In genomic region chr14:79642063-79642462, GRCm38 (mm10) we compare ENCODE assay signal across 17 mouse cellular contexts. TPM values are rescaled to one million over a fixed set of nuclear protein-coding genes. Genes with fewer than 3 reads are reported as not detected.
"Had no signal": no experiment of that assay in that cellular context is flagged by ENCODE, and none has a peak within 500 bp of the region (broad histone marks: within the 10 kb centered on the region; RNA-seq: fewer than 3 reads in every experiment).

No protein-coding gene starts in this region.

- H3K36me3 ChIP-seq: liver, embryonic 13.5 days had no signal

- H3K4me3 ChIP-seq: layer of hippocampus, adult 2 months; liver, embryonic 13.5 days had no signal

- ATAC-seq: hindbrain, postnatal 0 days; inflammation-experienced regulatory T-cells, adult 6 months had no signal

- DNase-seq: kidney, adult 18-20 months; kidney, adult 9 months; kidney, postnatal 14 days; kidney, postnatal 4 days; layer of hippocampus, adult 9-11 months; liver, embryonic 13.5 days; midbrain, embryonic 14.5 days; right cerebral cortex, postnatal 14 days; right cerebral cortex, postnatal 4 days; thymus, adult 2 months; thymus, postnatal 14 days; thymus, postnatal 4 days had no signal

- H3K4me1 ChIP-seq: liver, embryonic 13.5 days had no signal

- H3K9ac ChIP-seq: liver, embryonic 13.5 days had no signal

- H3K9me3 ChIP-seq: liver, embryonic 13.5 days had no signal

- H3K27ac ChIP-seq: hindbrain, postnatal 0 days; layer of hippocampus, adult 2 months; liver, embryonic 13.5 days; stomach, postnatal 0 days had no signal

- H3K4me2 ChIP-seq: liver, embryonic 13.5 days; midbrain, embryonic 11.5 days had no signal

RNA-seq across cellular contexts. Expression of gene Cnmd, which starts 19.9 kb away (rescaled TPM):
- polyA plus RNA-seq: inflammation-experienced regulatory T-cells, adult 6 months; liver, embryonic 13.5 days had no signal
